Mouse (Mus musculus) lung, postnatal 25 days (tissue): ENCODE results near the gene Tmem91.
A peak's percentile ranks its signal among the peaks of the same experiment; 100 is the strongest.

Source experiments
- DNase-seq: peaks from one replicate; pipeline ENCODE4 v3.0.0; 2022; ENCODE audit warnings: low spot score

The Tmem91 gene

GRCm38 (mm10) chr7:25670096-25670495 lies 4.9 kb downstream of the Tmem91 start:
- DNase-seq, result no peak

GRCm38 (mm10) chr7:25669631-25670030 lies 5.3 kb downstream of the Tmem91 start:
- no peak for DNase-seq

GRCm38 (mm10) chr7:25669158-25669557 lies 5.8 kb downstream of the Tmem91 start:
- no peak for DNase-seq

- no peak for DNase-seq
These were observed 8.6 kb downstream of the Tmem91 start for GRCm38 (mm10) chr7:25666381-25666780.

GRCm38 (mm10) chr7:25658657-25659472 lies 16.1 kb downstream of the Tmem91 start, which contains the start of the genes Bckdha and Exosc5:
Gene Bckdha, minus strand, starts transcription at chr7:25658981.
Gene Exosc5, plus strand, starts transcription at chr7:25659164.
- peak; percentile 100 for DNase-seq

- DNase-seq, result no peak
These were observed 17.2 kb downstream of the Tmem91 start for GRCm38 (mm10) chr7:25657785-25658184.

- no peak for DNase-seq
These were observed 19.2 kb downstream of the Tmem91 start for GRCm38 (mm10) chr7:25655601-25656428.

GRCm38 (mm10) chr7:25652244-25652759 lies 22.7 kb downstream of the Tmem91 start:
- no peak for DNase-seq

GRCm38 (mm10) chr7:25651281-25651680 lies 23.7 kb downstream of the Tmem91 start:
- peak; percentile 46 for DNase-seq

GRCm38 (mm10) chr7:25649839-25650238 lies 25.1 kb downstream of the Tmem91 start:
- DNase-seq, result peak; percentile 34

- DNase-seq, result no peak
These were observed 27.3 kb downstream of the Tmem91 start for GRCm38 (mm10) chr7:25647574-25648123.

GRCm38 (mm10) chr7:25645074-25645473 lies 29.9 kb downstream of the Tmem91 start:
- no peak for DNase-seq

GRCm38 (mm10) chr7:25644631-25645030 lies 30.3 kb downstream of the Tmem91 start:
- no peak for DNase-seq

- DNase-seq, result no peak
These were observed 30.8 kb downstream of the Tmem91 start for GRCm38 (mm10) chr7:25644136-25644535.

- DNase-seq, result no peak
These were observed 35.2 kb downstream of the Tmem91 start for GRCm38 (mm10) chr7:25639754-25640153.

- no peak for DNase-seq
These were observed 37.9 kb downstream of the Tmem91 start for GRCm38 (mm10) chr7:25637099-25637498.

GRCm38 (mm10) chr7:25636373-25636772 lies 38.6 kb downstream of the Tmem91 start:
- peak; percentile 55 for DNase-seq

GRCm38 (mm10) chr7:25632679-25633078 lies 42.3 kb downstream of the Tmem91 start:
- no peak for DNase-seq

- DNase-seq, result no peak
These were observed 46.7 kb downstream of the Tmem91 start for GRCm38 (mm10) chr7:25628323-25628620.

- DNase-seq, result peak; percentile 66
These were observed 47.3 kb downstream of the Tmem91 start for GRCm38 (mm10) chr7:25627431-25628322.
